Mouse (Mus musculus) stomach, postnatal 0 days (tissue): ENCODE measurements around the gene Vcp. TPM values are rescaled to one million over a fixed set of nuclear protein-coding genes. Genes with fewer than 3 reads are reported as not detected.
"Not testable (repeated sequence)": the region's sequence is repeated elsewhere in the genome, so short reads cannot be mapped to it uniquely, and the experiment has no call there.

Source experiments
- ATAC-seq: fragments of 200-750 bp; cut with Nextera tagmentation; 2 replicates; pipeline ENCODE4 v1.8.0; 2017; ENCODE audit not compliant: low FRiP score, low TSS enrichment
- DNase-seq: peaks from one replicate; pipeline ENCODE4 v3.0.0-alpha.2; 2016; ENCODE audit warnings: low spot score
- H3K27ac ChIP-seq: fragments of 300-500 bp; sonication (generic); replicated peaks from 2 replicates; pipeline ENCODE4 v1.5.1; 2014; ENCODE audit warnings: mild to moderate bottlenecking, control low read depth
- H3K27me3 ChIP-seq: fragments of 300-500 bp; sonication (generic); 2 replicates; pipeline ENCODE4 v1.6.1; 2014; ENCODE audit warnings: low read length; ENCODE audit not compliant: control insufficient read depth, insufficient read depth
- H3K36me3 ChIP-seq: fragments of 300-500 bp; sonication (generic); 2 replicates; pipeline ENCODE4 v1.6.1; 2014; ENCODE audit warnings: low read length, mixed read lengths; ENCODE audit not compliant: control insufficient read depth, insufficient read depth
- H3K4me1 ChIP-seq: fragments of 300-500 bp; sonication (generic); replicated peaks from 2 replicates; pipeline ENCODE4 v1.6.1; 2014; ENCODE audit warnings: antibody characterized with exemption; ENCODE audit not compliant: control insufficient read depth, insufficient read depth
- H3K4me2 ChIP-seq: fragments of 300-500 bp; sonication (generic); replicated peaks from 2 replicates; pipeline ENCODE4 v1.6.1; 2014; ENCODE audit warnings: low read depth, mild to moderate bottlenecking, control low read depth, moderate library complexity
- H3K4me3 ChIP-seq: fragments of 300-500 bp; sonication (generic); 2 replicates; pipeline ENCODE4 v1.5.1; 2014; ENCODE audit warnings: low read depth, low read length, control low read depth
- H3K9ac ChIP-seq: fragments of 300-500 bp; sonication (generic); 2 replicates; pipeline ENCODE4 v1.6.1; 2014; ENCODE audit warnings: mild to moderate bottlenecking, low read length, control low read depth, mixed read lengths
- H3K9me3 ChIP-seq: fragments of 300-500 bp; sonication (generic); 2 replicates; pipeline ENCODE4 v1.6.1; 2016; ENCODE audit warnings: low read length; ENCODE audit not compliant: control insufficient read depth
- CTCF ChIP-seq: IDR thresholded peaks from 2 replicates; pipeline ENCODE4 v1.5.1; 2016; ENCODE audit warnings: antibody characterized with exemption, low read depth, mild to moderate bottlenecking, moderate library complexity
- EP300 ChIP-seq: optimal IDR thresholded peaks from 2 replicates; pipeline ENCODE3; 2016; ENCODE audit warnings: antibody characterized with exemption
- WGBS: fragments of 180-500 bp; shearing (Covaris S2); extraction: QIAGEN DNeasy Blood & Tissue Kit; methylation state at CpG from one replicate; pipeline ENCODE4 v1.1.7; 2014; 5-methylcytosine and 5-hydroxymethylcytosine counted together
- polyA plus RNA-seq: library from polyadenylated mRNA; unstranded; fragments of >200 nt; fragmentation: Nextera tagmentation; extraction: Ambion mirVana; gene quantifications from 2 replicates; pipeline ENCODE4 v1.2.1, GENCODE M21; 2015

Gene Vcp
- polyA plus RNA-seq: 280 and 282 TPM in 2 replicates

GRCm38 (mm10) chr4:43000141-43000986, at the start of gene Vcp:
Gene Vcp, minus strand, starts transcription at chr4:43000507.
- not testable (repeated sequence) for H3K36me3 ChIP-seq, H3K4me1 ChIP-seq, H3K9me3 ChIP-seq, H3K27me3 ChIP-seq
- peak; percentile 99 for DNase-seq
- H3K9ac ChIP-seq: peak within 1 kb of the TSS; percentile 98
- peak within 1 kb of the TSS; percentile 95 for H3K4me3 ChIP-seq
- ATAC-seq: peak; percentile 99
- WGBS: under 1% methylated on average over 47 of the region's 56 CpGs
- peak within 1 kb of the TSS; percentile 100 for H3K27ac ChIP-seq
- peak within 1 kb of the TSS; percentile 64 for H3K4me2 ChIP-seq

GRCm38 (mm10) chr4:43047231-43047630, 46.9 kb upstream of the Vcp start:
- Histone ChIP-seq H3K9ac (no peak overlapping the region), H3K4me2 (no peak overlapping the region; the same call in 1 of the 2 replicates), H3K4me1 (no peaks in the 10 kb centered on the region), H3K4me3 (no peak overlapping the region), H3K36me3 (no peaks in the 10 kb centered on the region), H3K27me3 (no peaks in the 10 kb centered on the region), H3K9me3 (no peaks in the 10 kb centered on the region), H3K27ac (no peak overlapping the region)
- peak; percentile 67 for DNase-seq
- no peak for ATAC-seq
- 5% methylated on average over 5 of the region's 5 CpGs for WGBS
- TF ChIP-seq EP300 (no peak), CTCF (peak; percentile 96)

GRCm38 (mm10) chr4:43046607-43047006, 46.3 kb upstream of the Vcp start:
- DNase-seq (no peak), ATAC-seq (no peak)
- H3K4me1 ChIP-seq: no peaks in the 10 kb centered on the region
- no peaks in the 10 kb centered on the region for H3K9me3 ChIP-seq
- H3K9ac ChIP-seq: no peak overlapping the region
- TF ChIP-seq CTCF: no peak
- no peak for TF ChIP-seq EP300
- H3K27ac ChIP-seq: no peak overlapping the region
- WGBS: 41% methylated on average over 5 of the region's 5 CpGs
- H3K4me2 ChIP-seq: peak overlapping the region; percentile 86; the same call in 1 of the 2 replicates
- no peak overlapping the region for H3K4me3 ChIP-seq
- H3K27me3 ChIP-seq: no peaks in the 10 kb centered on the region
- H3K36me3 ChIP-seq: no peaks in the 10 kb centered on the region

- no peaks in the 10 kb centered on the region for H3K4me1 ChIP-seq
- H3K4me3 ChIP-seq: peak within 1 kb of the TSS; percentile 55
- H3K4me2 ChIP-seq: peak within 1 kb of the TSS; percentile 86
- TF ChIP-seq EP300 (no peak), CTCF (peak; percentile 16; the same call in 1 of the 2 replicates)
- WGBS: 1% methylated on average over 31 of the region's 33 CpGs
- ATAC-seq (peak; percentile 92), DNase-seq (peak; percentile 99)
- H3K9me3 ChIP-seq: no peaks in the 10 kb centered on the region
- no peaks in the 10 kb centered on the region for H3K27me3 ChIP-seq
- no peaks in the 10 kb centered on the region for H3K36me3 ChIP-seq
- H3K27ac ChIP-seq: peak within 1 kb of the TSS; percentile 87
- H3K9ac ChIP-seq: peak within 1 kb of the TSS; percentile 54
These were observed 45.5 kb upstream of the Vcp start, which contains the start of gene Fam214b for GRCm38 (mm10) chr4:43045659-43046302. Gene Fam214b, minus strand, starts transcription at chr4:43046220.

GRCm38 (mm10) chr4:43045285-43045658, 45.0 kb upstream of the Vcp start:
- Histone ChIP-seq H3K9me3 (no peaks in the 10 kb centered on the region), H3K9ac (peak overlapping the region; percentile 52; the same call in 1 of the 2 replicates), H3K4me1 (no peaks in the 10 kb centered on the region), H3K27me3 (no peaks in the 10 kb centered on the region), H3K4me2 (peak overlapping the region; percentile 86), H3K4me3 (peak overlapping the region; percentile 55), H3K36me3 (no peaks in the 10 kb centered on the region), H3K27ac (peak overlapping the region; percentile 87)
- DNase-seq: no peak
- TF ChIP-seq CTCF (no peak), EP300 (no peak)
- ATAC-seq: 0 out of 2 replicates have a peak, but pooled peaks have one; percentile 0
- WGBS: 3% methylated on average over 13 of the region's 13 CpGs
